Mouse (Mus musculus): ENCODE data around the gene Grin2c.

DNA sequence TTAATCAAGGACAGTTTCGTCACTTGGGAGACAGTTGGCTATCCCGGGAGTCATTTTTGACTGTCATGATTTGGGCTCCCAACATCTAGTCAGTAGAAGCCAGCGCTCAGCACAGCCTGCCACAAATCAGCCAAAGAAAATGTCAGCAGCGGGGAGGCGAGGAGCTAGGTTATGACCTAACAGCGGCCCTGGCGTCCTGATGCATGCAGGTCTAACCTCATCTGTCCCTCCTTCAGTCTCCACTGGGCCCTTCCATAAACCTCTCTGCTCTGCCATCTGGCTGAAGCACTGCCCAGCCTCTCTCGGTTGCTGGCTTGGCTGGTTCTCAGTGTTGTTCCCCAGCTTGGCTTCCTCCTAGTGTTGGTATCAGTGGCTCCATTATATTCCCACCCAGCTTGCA lies 15.3 kb upstream of the Grin2c start:
- TF ChIP-seq CTCF (IDR thresholded peaks at IDR 0.05; ENCODE audit: extremely low read depth, insufficient read length, insufficient replicate concordance, low read depth, low read length) (no peak), POLR2A (IDR thresholded peaks at IDR 0.05; ENCODE audit: low read depth, low read length) (no peak)

All from small intestine, adult 2 months (tissue).